Mouse (Mus musculus) hindbrain, embryonic 11.5 days (tissue): ENCODE results near the gene Itga4. TPM values are rescaled to one million over a fixed set of nuclear protein-coding genes. Genes with fewer than 3 reads are reported as not detected.

ENCODE experiments used
- ATAC-seq: fragments of 200-750 bp; cut with Nextera tagmentation; 2 replicates; pipeline ENCODE4 v1.8.0; 2017; ENCODE audit warnings: mild to moderate bottlenecking, moderate TSS enrichment, moderate library complexity; ENCODE audit not compliant: low FRiP score
- DNase-seq: peaks from one replicate; pipeline ENCODE4 v3.0.0-alpha.2; 2015; ENCODE audit warnings: low spot score
- H3K27ac ChIP-seq: fragments of 300-500 bp; sonication (generic); 2 replicates; pipeline ENCODE4 v1.5.1; 2014; ENCODE audit warnings: mild to moderate bottlenecking, low read depth, low read length
- H3K27me3 ChIP-seq: fragments of 300-500 bp; sonication (generic); 2 replicates; pipeline ENCODE4 v1.6.1; 2014; ENCODE audit warnings: mild to moderate bottlenecking, low read length, moderate library complexity, mixed read lengths; ENCODE audit not compliant: control insufficient read depth, insufficient read depth
- H3K36me3 ChIP-seq: fragments of 300-500 bp; sonication (generic); 2 replicates; pipeline ENCODE4 v1.6.1; 2014; ENCODE audit warnings: mild to moderate bottlenecking, low read length, moderate library complexity, mixed read lengths; ENCODE audit not compliant: control insufficient read depth, insufficient read depth
- H3K4me1 ChIP-seq: fragments of 300-500 bp; sonication (generic); replicated peaks from 2 replicates; pipeline ENCODE4 v1.6.1; 2014; ENCODE audit warnings: low read length, mixed read lengths; ENCODE audit not compliant: control insufficient read depth, insufficient read depth
- H3K4me2 ChIP-seq: fragments of 300-500 bp; sonication (generic); replicated peaks from 2 replicates; pipeline ENCODE4 v1.6.1; 2014; ENCODE audit warnings: mild to moderate bottlenecking, low read depth, low read length
- H3K4me3 ChIP-seq: fragments of 300-500 bp; sonication (generic); 2 replicates; pipeline ENCODE4 v1.5.1; 2014; ENCODE audit warnings: low read depth, low read length
- H3K9ac ChIP-seq: fragments of 300-500 bp; sonication (generic); 2 replicates; pipeline ENCODE4 v1.6.1; 2014; ENCODE audit warnings: low read depth, low read length
- H3K9me3 ChIP-seq: fragments of 300-500 bp; sonication (generic); 2 replicates; pipeline ENCODE4 v1.6.1; 2016; ENCODE audit warnings: low read length; ENCODE audit not compliant: control insufficient read depth
- WGBS: fragments of 180-500 bp; shearing (Covaris S2); extraction: QIAGEN DNeasy Blood & Tissue Kit; methylation state at CpG from one replicate; pipeline ENCODE4 v1.1.7; 2014; 5-methylcytosine and 5-hydroxymethylcytosine counted together
- polyA plus RNA-seq: library from polyadenylated mRNA; unstranded; fragments of >200 nt; fragmentation: Nextera tagmentation; extraction: Ambion mirVana; gene quantifications from 2 replicates; pipeline ENCODE4 v1.2.1, GENCODE M21; 2014

The Itga4 gene
- polyA plus RNA-seq = 8.3 and 9.0 TPM in 2 replicates

DNA sequence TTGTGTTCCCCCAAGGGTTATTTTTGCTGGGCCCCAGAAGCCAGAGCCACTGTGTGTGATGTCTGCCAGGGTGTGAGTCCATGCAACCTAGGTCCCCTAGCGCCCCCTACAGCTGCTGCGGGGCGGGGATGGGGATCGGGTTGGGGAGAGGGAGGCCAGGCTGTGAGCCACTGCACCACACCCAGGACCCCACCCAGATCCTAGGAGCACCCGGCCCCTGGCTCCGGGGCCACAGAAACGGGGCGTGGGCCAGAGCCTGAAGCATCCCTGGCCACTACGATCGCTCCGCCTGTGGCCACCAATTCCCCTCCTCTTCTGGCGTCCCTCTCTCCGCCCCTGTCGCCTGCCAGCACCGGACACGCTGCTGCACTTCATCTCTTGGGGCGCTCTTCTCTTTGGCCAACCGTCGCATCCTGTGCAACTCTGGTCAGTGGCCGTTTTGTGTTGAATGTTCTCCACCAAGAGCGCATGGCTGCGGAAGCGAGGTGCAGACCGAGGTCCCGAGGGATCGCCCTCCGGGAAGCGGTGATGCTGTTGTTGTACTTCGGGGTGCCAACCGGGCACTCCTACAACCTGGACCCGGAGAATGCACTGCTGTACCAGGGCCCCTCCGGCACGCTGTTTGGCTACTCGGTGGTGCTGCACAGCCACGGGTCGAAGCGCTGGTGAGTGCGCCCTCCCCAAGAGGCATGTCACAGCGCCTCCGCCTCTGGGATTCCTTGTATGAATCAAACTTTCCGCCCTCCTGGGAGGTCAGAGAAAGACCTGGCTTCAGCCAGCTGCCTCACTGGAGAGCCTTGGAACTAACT lies at the start of gene Itga4:
Gene Itga4, plus strand, starts transcription at position 235 of the 809 bp plus-strand sequence.
- peak within 1 kb of the TSS; percentile 46 for H3K4me3 ChIP-seq
- DNase-seq = peak; percentile 83
- H3K36me3 ChIP-seq = no peaks in the 10 kb centered on the region
- under 1% methylated on average over 39 of the region's 41 CpGs for WGBS
- peak within 1 kb of the TSS; percentile 86 for H3K4me2 ChIP-seq
- H3K27me3 ChIP-seq = no peaks in the 10 kb centered on the region
- no peaks in the 10 kb centered on the region for H3K9me3 ChIP-seq
- H3K9ac ChIP-seq = peak within 1 kb of the TSS; percentile 49
- no peak within 1 kb of the TSS for H3K27ac ChIP-seq
- 0 out of 2 replicates have a peak, but pooled peaks cover 3% of the 10 kb centered on the region for H3K4me1 ChIP-seq
- ATAC-seq = peak; percentile 94

DNA sequence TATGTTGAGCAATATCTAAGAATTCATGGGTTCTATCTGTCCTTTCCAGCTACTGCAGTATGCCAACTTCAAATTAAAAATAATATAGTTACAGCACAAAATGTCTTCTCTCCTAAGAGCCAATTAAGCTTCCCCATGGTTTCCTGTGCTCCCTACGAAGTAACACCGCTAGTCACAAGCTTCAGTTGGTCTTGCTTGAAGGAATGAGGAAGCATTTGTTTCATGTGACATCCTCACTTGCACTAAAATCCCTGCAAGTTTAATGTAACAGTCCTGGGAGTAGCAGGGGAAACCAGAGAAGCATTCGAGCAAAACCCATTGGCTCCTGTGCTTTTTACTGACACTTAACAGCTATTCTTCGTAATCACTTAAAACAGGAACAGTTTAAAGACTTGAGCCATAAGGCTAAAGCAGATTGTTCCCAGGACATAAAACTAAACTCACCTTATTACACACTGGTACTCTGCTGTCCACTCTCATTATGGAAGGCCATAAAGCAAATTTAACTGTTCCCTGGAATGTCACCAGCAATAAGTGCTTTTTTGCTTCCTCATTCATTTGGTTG lies 49.0 kb upstream of the Itga4 start:
- no peaks in the 10 kb centered on the region for H3K36me3 ChIP-seq
- no peaks in the 10 kb centered on the region for H3K27me3 ChIP-seq
- WGBS = 88% methylated on average over 4 of the region's 4 CpGs
- H3K4me2 ChIP-seq = no peak overlapping the region
- DNase-seq (no peak), ATAC-seq (no peak)
- no peaks in the 10 kb centered on the region for H3K4me1 ChIP-seq
- no peak overlapping the region for H3K4me3 ChIP-seq
- no peak overlapping the region for H3K27ac ChIP-seq
- no peaks in the 10 kb centered on the region for H3K9me3 ChIP-seq
- H3K9ac ChIP-seq = no peak overlapping the region

DNA sequence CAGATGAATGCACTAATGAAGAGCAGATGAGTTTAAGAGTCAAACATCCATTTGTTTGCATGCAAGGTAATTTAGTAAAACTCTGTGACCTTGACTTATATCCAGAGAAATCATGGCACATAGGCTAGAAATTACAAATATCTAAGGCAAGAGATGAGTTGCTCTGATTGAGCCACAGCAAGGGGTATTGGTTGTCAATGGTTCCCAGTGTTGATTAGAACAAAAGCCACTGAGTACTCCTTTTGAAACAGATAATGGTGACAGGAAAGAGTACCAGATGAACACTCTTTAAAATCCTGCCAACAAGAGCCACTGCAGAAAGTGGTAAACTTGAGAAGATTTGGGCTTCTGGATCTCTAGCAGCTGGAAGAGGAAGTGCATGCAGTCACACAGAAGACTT lies 40.2 kb upstream of the Itga4 start:
- H3K4me2 ChIP-seq = no peak overlapping the region
- no peak overlapping the region for H3K27ac ChIP-seq
- no peak for DNase-seq
- no peaks in the 10 kb centered on the region for H3K9me3 ChIP-seq
- H3K9ac ChIP-seq = no peak overlapping the region
- no peaks in the 10 kb centered on the region for H3K4me1 ChIP-seq
- H3K27me3 ChIP-seq = no peaks in the 10 kb centered on the region
- no peak for ATAC-seq
- no peak overlapping the region for H3K4me3 ChIP-seq
- H3K36me3 ChIP-seq = no peaks in the 10 kb centered on the region

DNA sequence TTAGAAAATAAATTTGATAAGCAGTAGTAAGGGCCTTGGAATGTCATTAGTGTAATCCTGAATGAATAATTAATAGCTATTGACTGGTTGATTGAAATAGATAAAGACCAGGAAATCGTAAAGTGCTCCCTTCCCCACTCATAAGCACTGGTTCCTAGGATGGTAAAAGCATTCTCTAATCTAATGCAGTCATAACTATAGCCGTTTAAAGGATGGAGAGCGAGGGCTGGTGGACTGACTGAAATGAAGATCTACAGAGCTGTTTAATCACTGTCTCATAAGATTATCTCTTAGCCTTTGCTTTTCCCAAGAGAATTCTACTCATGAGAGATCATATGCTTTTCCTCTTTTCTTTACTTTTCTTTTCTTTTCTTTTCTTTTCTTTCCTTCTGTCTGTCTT lies 39.7 kb upstream of the Itga4 start:
- Histone ChIP-seq H3K4me1 (no peaks in the 10 kb centered on the region), H3K9me3 (no peaks in the 10 kb centered on the region), H3K27me3 (no peaks in the 10 kb centered on the region), H3K4me3 (no peak overlapping the region), H3K36me3 (no peaks in the 10 kb centered on the region), H3K4me2 (no peak overlapping the region), H3K9ac (no peak overlapping the region), H3K27ac (no peak overlapping the region)
- ATAC-seq (no peak), DNase-seq (no peak)
- WGBS = 81% methylated on average over 3 of the region's 3 CpGs

DNA sequence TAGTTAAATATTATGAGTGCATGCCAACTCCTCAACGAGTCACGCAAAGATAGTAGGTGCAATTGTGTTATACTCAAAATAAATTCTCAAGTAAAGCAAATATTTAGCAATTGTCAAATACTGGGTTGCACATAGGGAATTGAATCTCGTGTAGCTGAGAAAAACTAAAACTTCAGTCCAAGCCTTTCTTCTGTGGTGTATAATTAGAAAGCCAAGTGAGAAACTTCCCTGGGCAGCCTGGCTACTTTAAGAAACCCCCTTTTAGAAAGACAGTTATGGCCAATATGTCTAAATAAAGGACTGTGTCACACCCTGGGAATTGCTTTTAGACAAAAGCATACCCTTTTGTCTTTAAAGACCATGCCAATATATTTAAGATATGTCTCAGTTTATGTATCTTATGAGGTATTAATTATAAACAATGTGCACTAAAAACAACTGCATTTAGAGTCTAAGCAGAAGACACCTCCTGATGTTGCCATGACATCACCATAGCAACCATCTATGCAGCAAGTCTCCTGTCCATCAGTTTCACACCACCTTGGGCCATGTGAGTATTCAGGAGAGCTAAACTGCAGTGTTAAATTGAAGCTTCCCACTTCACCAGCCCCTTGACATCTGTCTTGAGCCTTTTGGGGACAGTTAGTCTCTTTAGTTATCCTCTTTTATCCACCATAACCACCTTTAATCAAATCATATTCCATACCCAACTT lies 30.4 kb upstream of the Itga4 start:
- no peak overlapping the region for H3K9ac ChIP-seq
- no peak overlapping the region for H3K27ac ChIP-seq
- DNase-seq (no peak), ATAC-seq (no peak)
- H3K9me3 ChIP-seq = no peaks in the 10 kb centered on the region
- no peaks in the 10 kb centered on the region for H3K4me1 ChIP-seq
- 85% methylated on average over 3 of the region's 3 CpGs for WGBS
- H3K4me3 ChIP-seq = no peak overlapping the region
- no peaks in the 10 kb centered on the region for H3K27me3 ChIP-seq
- H3K36me3 ChIP-seq = no peaks in the 10 kb centered on the region
- H3K4me2 ChIP-seq = no peak overlapping the region

DNA sequence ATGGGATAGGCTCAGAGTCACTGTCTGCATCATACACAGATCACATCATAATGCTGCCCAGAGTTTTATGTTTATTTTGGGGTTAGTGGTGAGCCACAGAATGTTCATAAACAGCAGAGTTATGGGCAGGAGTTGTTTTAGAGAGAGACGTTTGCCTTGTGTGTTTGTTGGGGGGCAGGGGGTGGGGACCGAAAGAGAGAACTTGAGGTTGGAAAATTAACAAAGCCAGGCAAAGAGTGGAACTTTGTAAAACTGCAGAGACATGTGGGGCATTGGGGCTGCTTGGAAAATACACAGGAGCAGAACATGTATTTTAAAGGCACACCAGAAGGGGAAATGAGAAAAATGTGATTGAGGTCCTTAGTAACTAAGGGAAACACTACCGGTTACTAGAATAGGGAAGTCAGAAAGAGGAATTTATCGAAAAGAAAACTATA lies 27.4 kb upstream of the Itga4 start:
- 84% methylated on average over 4 of the region's 4 CpGs for WGBS
- H3K9me3 ChIP-seq = no peaks in the 10 kb centered on the region
- H3K4me3 ChIP-seq = no peak overlapping the region
- no peaks in the 10 kb centered on the region for H3K4me1 ChIP-seq
- DNase-seq (no peak), ATAC-seq (no peak)
- H3K4me2 ChIP-seq = no peak overlapping the region
- no peak overlapping the region for H3K9ac ChIP-seq
- H3K36me3 ChIP-seq = no peaks in the 10 kb centered on the region
- H3K27me3 ChIP-seq = no peaks in the 10 kb centered on the region
- H3K27ac ChIP-seq = no peak overlapping the region

DNA sequence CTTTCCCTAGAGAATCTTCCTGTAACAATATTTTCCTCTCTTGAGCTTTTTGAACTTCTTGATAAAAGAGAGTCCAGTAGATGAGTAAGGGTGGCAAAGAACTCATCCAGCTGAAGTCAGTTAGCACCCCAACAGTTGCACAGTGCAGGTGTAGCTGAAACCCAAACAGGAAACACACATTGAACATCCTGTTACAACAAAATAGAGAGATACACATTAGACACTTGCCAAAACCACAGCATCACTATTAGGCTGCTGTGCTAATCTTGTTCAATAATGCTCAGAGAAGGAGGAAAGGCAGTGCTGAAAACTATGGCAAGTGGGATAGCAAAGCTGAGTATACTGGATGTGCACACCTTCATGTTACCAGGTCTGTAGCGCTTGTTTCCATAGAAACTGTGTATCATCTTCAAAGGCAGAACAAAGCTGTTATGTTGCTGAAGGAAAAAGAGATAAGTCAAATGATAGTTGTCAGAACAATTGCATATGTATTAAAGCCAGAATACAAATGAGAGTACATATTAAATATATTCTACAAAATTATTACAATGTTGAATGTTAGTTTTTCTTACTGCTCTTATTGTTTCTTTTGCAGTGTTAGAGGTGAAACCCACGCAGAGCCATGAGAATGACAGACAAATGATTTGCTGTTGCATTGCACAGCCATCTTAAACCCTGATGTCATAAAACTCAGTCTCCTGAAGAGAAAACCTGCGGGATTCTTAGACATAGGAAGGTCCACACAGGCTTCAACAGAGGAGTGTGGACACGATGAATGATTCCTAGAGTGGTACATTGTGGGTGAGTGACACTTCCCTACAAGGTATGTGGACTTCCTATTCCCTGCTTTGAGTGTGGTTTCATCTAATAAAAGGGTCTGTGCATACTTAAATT lies 23.9 kb upstream of the Itga4 start:
- Histone ChIP-seq H3K27ac (no peak overlapping the region), H3K9me3 (no peaks in the 10 kb centered on the region), H3K4me2 (no peak overlapping the region), H3K9ac (no peak overlapping the region), H3K27me3 (no peaks in the 10 kb centered on the region), H3K4me1 (no peaks in the 10 kb centered on the region), H3K36me3 (no peaks in the 10 kb centered on the region), H3K4me3 (no peak overlapping the region)
- ATAC-seq (no peak), DNase-seq (no peak)
- WGBS = 88% methylated on average over 4 of the region's 4 CpGs

DNA sequence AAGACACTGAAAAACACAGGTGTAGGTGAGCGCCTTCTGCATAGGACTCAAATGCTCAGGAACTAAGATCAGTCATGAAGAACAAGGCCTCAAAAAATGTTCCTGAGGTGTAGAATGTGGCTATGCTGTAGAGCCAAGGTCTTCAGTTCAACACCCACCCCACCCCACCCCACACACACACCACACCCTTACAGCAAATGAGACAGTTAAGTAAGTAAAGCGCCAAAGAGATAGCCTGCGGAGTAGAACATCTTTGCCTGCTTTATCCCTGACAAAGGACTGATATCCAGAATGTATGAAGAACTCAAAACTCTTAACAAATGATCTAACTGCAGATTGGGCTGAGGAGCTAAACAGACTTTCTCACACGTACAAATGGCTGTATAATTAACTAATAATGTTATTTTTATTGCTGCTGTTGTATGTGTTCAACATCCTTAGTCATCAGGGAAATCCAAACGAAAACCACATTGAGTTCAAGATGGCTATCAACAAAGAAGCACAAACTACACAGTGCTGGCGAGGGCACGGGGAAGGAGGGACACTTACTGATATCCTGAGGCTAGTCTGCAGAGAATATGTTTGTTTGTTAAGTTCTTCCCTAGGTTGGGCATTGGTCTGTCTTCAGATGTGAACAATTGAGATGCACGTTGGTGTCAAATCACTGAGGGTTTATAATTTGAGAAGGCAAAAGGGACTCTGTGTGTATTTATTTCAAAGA lies 19.3 kb upstream of the Itga4 start:
- no peaks in the 10 kb centered on the region for H3K36me3 ChIP-seq
- no peak overlapping the region for H3K9ac ChIP-seq
- 90% methylated on average over 8 of the region's 8 CpGs for WGBS
- H3K4me2 ChIP-seq = no peak overlapping the region
- DNase-seq = no peak
- no peak for ATAC-seq
- H3K27me3 ChIP-seq = no peaks in the 10 kb centered on the region
- no peaks in the 10 kb centered on the region for H3K9me3 ChIP-seq
- H3K27ac ChIP-seq = no peak overlapping the region
- no peak overlapping the region for H3K4me3 ChIP-seq
- H3K4me1 ChIP-seq = no peaks in the 10 kb centered on the region
